Mouse (Mus musculus): Measurements from ENCODE around the gene Ms4a10. TPM values are rescaled to one million over a fixed set of nuclear protein-coding genes. Genes with fewer than 3 reads are reported as not detected.

The Ms4a10 gene
- polyA plus RNA-seq, 1 experiment from 2014 or later = 37.4 TPM

DNA sequence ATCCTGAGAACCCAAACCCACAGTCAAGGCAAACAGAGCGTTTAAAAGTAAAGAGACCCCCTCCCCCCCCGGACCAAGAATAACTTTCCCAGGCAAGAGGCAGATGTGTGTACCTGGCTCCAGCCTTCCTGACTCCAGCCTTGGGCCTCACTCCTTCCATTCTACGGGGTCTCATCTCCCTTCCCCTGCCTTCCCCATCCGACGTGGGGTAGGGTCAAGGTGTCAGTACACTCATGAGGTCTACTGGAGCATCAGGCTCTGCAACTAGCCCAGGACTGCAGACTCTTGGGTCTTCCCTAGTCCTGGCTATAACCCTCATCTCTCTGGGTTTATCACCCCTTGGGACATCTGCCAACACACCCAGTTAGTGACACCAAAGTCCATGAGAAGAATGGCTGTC is 5.7 kb upstream of the Ms4a10 start:
- Histone ChIP-seq H3K9me3 (no peaks in the 10 kb centered on the region), H3K27me3 (replicated peaks) (no peaks in the 10 kb centered on the region), H3K9ac (no peak overlapping the region), H3K36me3 (no peaks in the 10 kb centered on the region), H3K27ac (no peak overlapping the region), H3K4me3 (replicated peaks) (no peak overlapping the region), H3K4me1 (replicated peaks) (peaks cover 15% of the 10 kb centered on the region), H3K4me2 (replicated peaks) (peak overlapping the region; percentile 37; the same call in 1 of the 2 replicates)
- 80% methylated on average over 5 of the region's 5 CpGs for WGBS
- no peak for ATAC-seq

DNA sequence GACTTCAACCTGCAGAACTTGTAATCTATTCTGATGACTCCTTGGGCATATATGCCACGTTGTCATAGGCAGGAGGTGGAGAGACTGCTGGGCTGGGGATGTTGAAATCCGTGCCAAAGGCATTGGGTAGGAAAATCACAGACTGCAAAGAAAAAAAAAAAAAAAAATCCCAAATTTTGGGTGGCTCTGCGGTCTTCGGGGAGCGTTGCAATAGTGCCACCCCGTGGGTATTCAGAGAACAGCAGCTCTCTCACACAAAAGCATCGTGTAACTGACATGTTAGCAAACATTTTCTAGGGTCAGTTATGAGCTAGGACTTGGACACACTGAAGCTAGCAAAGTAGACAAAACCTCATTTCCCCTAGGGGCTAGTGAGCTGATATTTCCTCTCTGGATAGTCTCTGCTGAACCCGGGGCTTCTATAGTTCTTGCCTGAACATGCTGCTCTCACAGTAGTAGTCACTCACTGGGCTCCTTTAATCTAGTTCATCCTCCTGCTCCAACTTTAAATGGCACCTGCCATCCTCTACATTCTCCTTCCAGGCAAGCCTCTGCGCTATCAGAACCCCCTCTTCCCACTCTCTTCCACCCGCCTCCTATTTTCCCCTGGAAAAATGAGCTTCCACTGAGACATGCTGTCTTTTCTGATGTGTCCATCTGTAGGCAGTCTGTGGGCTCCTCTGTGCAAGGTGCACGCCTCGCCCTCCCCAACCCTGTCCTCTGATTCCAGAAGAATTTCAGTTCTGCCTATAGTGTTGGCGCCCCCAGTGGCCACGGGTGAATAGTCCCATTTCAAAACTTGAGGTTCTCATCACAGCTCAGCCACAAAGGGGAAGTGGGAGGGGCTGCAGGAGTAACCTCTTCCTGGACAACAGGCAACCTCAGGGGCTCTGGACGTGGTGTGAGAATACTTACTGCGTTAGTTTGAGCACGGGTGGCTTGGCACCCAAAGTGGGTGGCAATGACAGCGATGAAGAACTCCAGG is 5.0 kb upstream of the Ms4a10 start:
- 11% methylated on average over 18 of the region's 18 CpGs for WGBS
- ATAC-seq = peak; percentile 34

DNA sequence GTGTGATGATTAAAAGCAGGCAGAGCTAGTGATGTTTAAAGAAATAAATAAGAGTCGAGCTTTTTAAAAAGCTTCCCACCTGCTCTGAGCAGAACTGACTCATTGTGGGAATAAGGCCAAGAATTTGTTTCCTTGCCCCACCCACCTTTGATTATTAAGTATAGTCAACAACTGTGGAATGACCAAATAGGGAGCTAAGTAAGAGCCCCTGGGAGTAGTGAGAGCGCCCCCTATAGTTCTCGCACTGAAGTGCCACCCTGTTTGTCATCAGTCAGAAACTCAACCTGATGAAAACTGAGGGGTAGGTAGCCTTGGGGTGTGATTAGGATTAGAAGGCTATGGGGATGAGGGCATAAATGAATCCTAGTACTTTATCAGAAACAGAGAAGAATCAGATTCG is 1.8 kb upstream of the Ms4a10 start:
- no peak overlapping the region for H3K9ac ChIP-seq
- H3K36me3 ChIP-seq = no peaks in the 10 kb centered on the region
- no peak for ATAC-seq
- no peak overlapping the region for H3K4me2 ChIP-seq (replicated peaks)
- H3K27me3 ChIP-seq (replicated peaks) = no peaks in the 10 kb centered on the region
- H3K27ac ChIP-seq = no peak overlapping the region
- WGBS = 45% methylated on average over 4 of the region's 4 CpGs
- H3K4me3 ChIP-seq (replicated peaks) = no peak overlapping the region
- no peaks in the 10 kb centered on the region for H3K9me3 ChIP-seq
- H3K4me1 ChIP-seq (replicated peaks) = peaks cover 34% of the 10 kb centered on the region

More for the DNA sequence above, 5.0 kb upstream of the Ms4a10 start:
- Histone ChIP-seq H3K27me3 (replicated peaks) (no peaks in the 10 kb centered on the region), H3K36me3 (no peaks in the 10 kb centered on the region), H3K4me3 (replicated peaks) (no peak overlapping the region), H3K27ac (no peak overlapping the region), H3K4me1 (replicated peaks) (peaks cover 19% of the 10 kb centered on the region), H3K9ac (no peak overlapping the region), H3K4me2 (replicated peaks) (peak overlapping the region; percentile 37), H3K9me3 (no peaks in the 10 kb centered on the region)

DNA sequence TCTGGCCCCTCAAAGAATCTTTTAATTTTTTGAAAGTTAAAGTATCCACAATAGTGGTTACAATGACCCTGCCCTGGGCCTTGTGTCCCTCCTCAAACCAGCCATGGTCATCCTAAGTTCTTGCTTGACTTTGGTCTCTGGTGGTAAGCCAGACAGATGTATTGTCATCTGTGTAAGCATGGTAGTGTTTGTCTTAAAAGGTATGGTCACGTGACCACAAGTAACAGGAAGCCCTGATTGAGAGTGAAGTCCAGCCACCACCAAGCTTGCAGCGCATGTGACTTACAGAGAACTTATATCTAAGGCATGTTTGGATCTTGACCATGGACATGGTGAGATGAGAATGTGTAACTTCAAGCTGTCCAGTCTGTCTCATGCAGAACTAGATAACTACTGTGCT is 717 bp upstream of the Ms4a10 start:
- ATAC-seq = 0 out of 2 replicates have a peak, but pooled peaks have one; percentile 8
- Histone ChIP-seq H3K27me3 (replicated peaks) (no peaks in the 10 kb centered on the region), H3K27ac (peak overlapping the region; percentile 87; the same call in 1 of the 2 replicates), H3K4me2 (replicated peaks) (no peak overlapping the region), H3K9me3 (no peaks in the 10 kb centered on the region), H3K36me3 (no peaks in the 10 kb centered on the region), H3K4me3 (replicated peaks) (no peak overlapping the region), H3K9ac (no peak overlapping the region), H3K4me1 (replicated peaks) (peaks cover 34% of the 10 kb centered on the region)
- WGBS = 72% methylated on average over 2 of the region's 2 CpGs

DNA sequence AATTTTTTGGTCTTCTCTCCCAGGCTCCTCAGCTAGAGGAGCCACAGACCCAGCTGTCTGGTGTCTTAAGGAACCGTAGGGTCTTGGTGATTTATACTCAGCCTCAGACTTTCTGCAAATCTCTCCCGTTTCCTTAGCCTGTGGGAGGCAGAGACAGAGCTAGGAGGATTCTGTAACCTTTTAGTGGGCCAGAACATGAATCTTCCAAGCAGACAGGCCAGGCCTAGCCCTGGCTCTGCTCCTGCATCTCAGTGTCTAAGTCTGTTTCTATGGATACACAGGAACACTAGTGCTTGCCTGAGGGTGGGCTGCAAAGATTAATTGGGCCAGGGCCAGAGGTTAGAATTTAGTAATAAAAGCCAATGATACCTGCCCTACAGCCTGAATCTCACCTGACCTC is 1.3 kb downstream of the Ms4a10 start:
- Histone ChIP-seq H3K36me3 (no peaks in the 10 kb centered on the region), H3K9ac (no peak overlapping the region), H3K27me3 (replicated peaks) (no peaks in the 10 kb centered on the region), H3K4me1 (replicated peaks) (peaks cover 23% of the 10 kb centered on the region), H3K9me3 (no peaks in the 10 kb centered on the region), H3K4me2 (replicated peaks) (0 out of 2 replicates have a peak overlapping the region, but pooled peaks have one; percentile 42), H3K27ac (peak overlapping the region; percentile 87), H3K4me3 (replicated peaks) (no peak overlapping the region)
- 39% methylated on average over 2 of the region's 2 CpGs for WGBS
- no peak; the same call in 1 of the 2 replicates for ATAC-seq

DNA sequence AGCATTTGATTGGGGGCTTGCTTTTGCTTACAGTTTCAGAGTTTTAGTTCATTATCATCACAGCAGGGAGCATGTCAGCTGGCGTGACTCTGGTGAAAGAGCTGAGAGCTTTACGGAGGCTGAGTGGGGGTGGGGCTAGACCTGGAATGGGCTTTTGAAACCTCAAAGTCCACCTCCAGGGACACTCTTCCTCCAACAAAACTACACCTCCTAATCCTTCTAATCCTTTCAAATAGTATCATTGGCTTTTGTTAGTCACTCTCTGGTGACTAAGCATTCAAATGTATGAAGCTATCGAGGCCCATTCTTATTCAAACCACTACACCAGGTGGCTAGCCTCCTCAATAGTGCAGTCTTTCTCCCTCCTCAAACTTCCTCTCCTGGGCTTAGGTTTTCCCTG is 1.8 kb downstream of the Ms4a10 start:
- Histone ChIP-seq H3K27ac (peak overlapping the region; percentile 87), H3K36me3 (no peaks in the 10 kb centered on the region), H3K9me3 (no peaks in the 10 kb centered on the region), H3K4me1 (replicated peaks) (peaks cover 23% of the 10 kb centered on the region), H3K4me2 (replicated peaks) (no peak overlapping the region), H3K4me3 (replicated peaks) (no peak overlapping the region), H3K27me3 (replicated peaks) (no peaks in the 10 kb centered on the region), H3K9ac (no peak overlapping the region)
- 72% methylated on average over 3 of the region's 3 CpGs for WGBS
- ATAC-seq = no peak

DNA sequence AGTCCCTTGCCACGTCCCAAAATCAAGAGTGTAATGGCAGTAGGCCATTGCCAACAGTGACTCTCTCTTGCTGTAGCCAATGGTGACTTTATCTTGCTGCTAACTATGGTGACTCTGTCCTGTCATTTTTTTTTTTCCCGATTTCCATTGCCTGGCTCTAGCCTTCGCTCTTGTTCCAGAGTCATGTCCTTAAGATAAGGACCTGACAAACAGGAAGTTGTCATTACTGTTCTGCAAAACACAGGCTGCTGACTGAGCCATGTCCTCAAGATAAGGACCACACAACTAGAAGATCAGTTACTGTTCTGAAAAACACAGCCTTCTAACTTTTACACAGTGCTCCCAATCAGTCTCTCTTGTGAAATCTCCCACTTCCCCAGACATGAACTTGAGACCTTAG is 4.0 kb downstream of the Ms4a10 start:
- no peak for ATAC-seq
- peaks cover 21% of the 10 kb centered on the region for H3K4me1 ChIP-seq (replicated peaks)
- H3K9ac ChIP-seq = no peak overlapping the region
- 64% methylated on average over 3 of the region's 3 CpGs for WGBS
- H3K9me3 ChIP-seq = no peaks in the 10 kb centered on the region
- H3K36me3 ChIP-seq = no peaks in the 10 kb centered on the region
- H3K27me3 ChIP-seq (replicated peaks) = no peaks in the 10 kb centered on the region
- no peak overlapping the region for H3K27ac ChIP-seq
- no peak overlapping the region for H3K4me2 ChIP-seq (replicated peaks)
- no peak overlapping the region for H3K4me3 ChIP-seq (replicated peaks)

DNA sequence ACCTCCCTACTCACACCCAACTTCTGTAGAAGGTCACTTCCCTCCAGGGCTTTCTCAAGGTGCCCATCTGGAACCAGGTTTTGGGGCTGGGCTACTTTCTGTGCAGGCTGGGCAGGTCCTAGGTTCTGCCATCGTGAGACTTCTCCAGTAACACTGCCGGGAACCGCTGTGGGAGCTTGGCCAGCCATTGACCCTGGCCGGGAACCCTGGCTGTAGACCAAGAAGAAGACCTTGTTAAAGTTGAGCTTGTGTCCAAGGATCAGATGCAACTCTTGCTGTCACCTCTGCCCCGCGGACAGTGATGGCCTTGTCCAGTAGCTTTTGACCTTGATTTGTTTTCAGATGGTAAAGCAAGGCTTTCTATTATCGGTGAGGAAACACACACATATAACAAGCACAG is 5.9 kb downstream of the Ms4a10 start:
- no peaks in the 10 kb centered on the region for H3K9me3 ChIP-seq
- no peak overlapping the region for H3K4me2 ChIP-seq (replicated peaks)
- ATAC-seq = no peak
- no peaks in the 10 kb centered on the region for H3K36me3 ChIP-seq
- 93% methylated on average over 7 of the region's 7 CpGs for WGBS
- no peak overlapping the region for H3K9ac ChIP-seq
- no peak overlapping the region for H3K4me3 ChIP-seq (replicated peaks)
- no peaks in the 10 kb centered on the region for H3K27me3 ChIP-seq (replicated peaks)
- H3K27ac ChIP-seq = no peak overlapping the region
- peaks cover 7% of the 10 kb centered on the region for H3K4me1 ChIP-seq (replicated peaks)

DNA sequence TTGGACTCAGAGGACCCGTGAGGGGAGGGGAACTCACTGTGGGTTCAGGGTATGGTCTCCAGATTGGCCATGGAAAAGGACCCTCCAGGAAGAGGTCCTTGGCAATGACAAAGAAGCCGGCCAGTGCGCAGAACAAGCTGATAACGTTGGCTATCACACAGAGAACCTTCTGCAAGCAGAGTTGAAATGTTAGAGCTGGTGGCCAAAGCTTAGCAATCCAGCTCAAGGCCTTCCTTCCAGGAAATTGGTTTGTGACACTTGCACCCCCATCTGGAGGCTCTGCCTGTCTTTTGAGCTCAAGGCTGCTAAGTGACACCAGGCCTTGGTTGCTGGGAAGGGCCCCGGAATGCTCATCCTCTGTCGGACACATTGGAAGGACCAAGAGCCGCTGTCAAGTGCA is 8.7 kb downstream of the Ms4a10 start:
- Histone ChIP-seq H3K27ac (no peak overlapping the region), H3K4me2 (replicated peaks) (no peak overlapping the region), H3K4me3 (replicated peaks) (no peak overlapping the region), H3K27me3 (replicated peaks) (no peaks in the 10 kb centered on the region), H3K36me3 (no peaks in the 10 kb centered on the region), H3K9me3 (no peaks in the 10 kb centered on the region), H3K9ac (no peak overlapping the region), H3K4me1 (replicated peaks) (no peaks in the 10 kb centered on the region)
- 90% methylated on average over 7 of the region's 7 CpGs for WGBS
- no peak for ATAC-seq

DNA sequence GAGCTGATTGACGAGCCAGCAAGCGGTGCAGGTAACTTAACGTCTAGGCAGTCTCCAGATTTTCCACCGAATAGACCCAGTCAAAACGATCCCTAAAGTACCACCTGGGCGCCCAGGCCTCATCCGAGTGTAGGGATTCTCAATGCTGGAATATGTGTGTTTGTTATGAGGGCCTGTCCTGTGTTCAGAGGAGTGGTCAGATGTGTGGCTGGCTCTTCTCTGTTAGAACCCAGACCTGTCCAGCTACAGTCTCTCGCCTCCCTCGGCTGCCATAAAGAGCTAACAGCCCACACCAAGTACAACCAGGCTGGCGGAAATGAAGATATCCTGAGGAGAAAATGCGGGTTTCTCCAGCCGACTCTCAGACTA is 14.5 kb downstream of the Ms4a10 start:
- Histone ChIP-seq H3K9ac (no peak overlapping the region), H3K4me1 (replicated peaks) (no peaks in the 10 kb centered on the region), H3K27ac (no peak overlapping the region), H3K4me2 (replicated peaks) (no peak overlapping the region), H3K27me3 (replicated peaks) (no peaks in the 10 kb centered on the region), H3K36me3 (no peaks in the 10 kb centered on the region), H3K9me3 (no peaks in the 10 kb centered on the region), H3K4me3 (replicated peaks) (no peak overlapping the region)
- 42% methylated on average over 12 of the region's 12 CpGs for WGBS
- ATAC-seq = peak; percentile 35

DNA sequence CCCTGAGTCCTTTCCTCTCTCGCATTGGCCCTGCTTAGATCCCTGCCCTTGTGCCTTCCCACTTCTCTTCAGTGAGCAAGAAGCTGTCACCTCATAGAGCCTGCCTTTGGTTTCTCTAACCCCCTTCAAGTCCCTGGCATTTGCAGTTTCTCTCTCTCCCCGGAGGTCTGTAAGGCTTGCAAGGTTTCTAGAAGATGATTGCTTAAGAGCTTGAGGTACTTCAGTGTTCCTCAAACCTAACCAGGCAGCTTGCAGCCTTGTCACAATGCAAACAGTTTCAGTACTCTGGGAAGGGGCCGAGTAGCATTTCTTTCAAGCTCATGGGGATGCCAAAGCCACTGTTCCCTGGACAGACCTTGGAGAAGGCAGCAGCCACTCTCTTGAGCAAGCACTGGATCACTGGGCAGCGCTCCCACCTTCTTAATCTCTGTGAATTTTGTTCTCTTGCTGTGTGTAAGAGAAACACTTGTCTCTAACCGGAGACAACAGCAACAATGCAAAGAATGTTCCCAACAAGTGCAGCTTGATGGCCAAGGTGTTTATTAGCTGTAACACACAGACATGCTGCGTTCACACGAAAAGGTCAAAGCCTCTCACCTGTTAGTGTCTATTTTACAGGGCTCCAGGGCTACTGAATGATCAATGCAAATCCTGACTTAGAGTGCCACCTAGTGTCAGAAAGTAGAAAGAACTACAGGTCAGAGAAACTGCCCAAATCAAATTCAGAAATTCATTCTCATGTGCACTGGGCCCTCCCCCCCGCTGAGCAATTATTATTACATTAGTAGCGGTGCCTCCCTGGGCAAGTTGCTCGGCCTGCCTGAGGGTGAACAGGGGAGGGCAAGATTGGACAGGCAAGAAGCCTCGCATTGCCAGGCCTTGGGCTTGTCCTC is 15.1 kb downstream of the Ms4a10 start:
- Histone ChIP-seq H3K27ac (no peak overlapping the region), H3K9ac (no peak overlapping the region)
- ATAC-seq = peak; percentile 78

More for the DNA sequence above, 15.1 kb downstream of the Ms4a10 start:
- no peaks in the 10 kb centered on the region for H3K36me3 ChIP-seq
- WGBS = 30% methylated on average over 11 of the region's 11 CpGs
- no peaks in the 10 kb centered on the region for H3K4me1 ChIP-seq (replicated peaks)
- no peaks in the 10 kb centered on the region for H3K27me3 ChIP-seq (replicated peaks)
- H3K9me3 ChIP-seq = no peaks in the 10 kb centered on the region
- H3K4me3 ChIP-seq (replicated peaks) = no peak overlapping the region
- H3K4me2 ChIP-seq (replicated peaks) = no peak overlapping the region

Measured in intestine, embryonic 15.5 days (tissue).